Mouse (Mus musculus) urinary bladder, adult 2 months (tissue): ENCODE results near the gene Hccs. TPM values are rescaled to one million over a fixed set of nuclear protein-coding genes. Genes with fewer than 3 reads are reported as not detected.
"Not testable (repeated sequence)": the region's sequence is repeated elsewhere in the genome, so short reads cannot be mapped to it uniquely, and the experiment has no call there.

Experiments used
- DNase-seq: peaks from one replicate; pipeline ENCODE4 v3.0.0; 2022; ENCODE audit warnings: low spot score
- polyA plus RNA-seq: library from polyadenylated mRNA; depleted of rRNA; stranded (reverse); fragments of >200 nt; gene quantifications from 2 replicates; pipeline ENCODE4 v1.2.3, GENCODE M21; 2012; rRNA removed

The Hccs gene
- polyA plus RNA-seq: 16.8 and 18.7 TPM in 2 replicates

- DNase-seq: peak; percentile 62
Measured at GRCm38 (mm10) chrX:169319945-169320667, at the start of gene Hccs. Gene Hccs, minus strand, starts transcription at chrX:169320372.

- DNase-seq: no peak
Measured at GRCm38 (mm10) chrX:169357146-169357772, 37.1 kb upstream of the Hccs start.

GRCm38 (mm10) chrX:169338213-169338612, 18.0 kb upstream of the Hccs start:
- DNase-seq: no peak

GRCm38 (mm10) chrX:169337559-169337958, 17.4 kb upstream of the Hccs start:
- DNase-seq: no peak

GRCm38 (mm10) chrX:169332264-169332663, 12.1 kb upstream of the Hccs start:
- DNase-seq: no peak

GRCm38 (mm10) chrX:169325929-169326595, 5.9 kb upstream of the Hccs start:
- DNase-seq: no peak

GRCm38 (mm10) chrX:169320668-169321005, 465 bp upstream of the Hccs start:
- DNase-seq: not testable (repeated sequence)

GRCm38 (mm10) chrX:169319066-169319760, 959 bp downstream of the Hccs start:
- no peak for DNase-seq

GRCm38 (mm10) chrX:169308559-169308958, 11.6 kb downstream of the Hccs start:
- DNase-seq: no peak

GRCm38 (mm10) chrX:169303945-169304344, 16.2 kb downstream of the Hccs start:
- no peak for DNase-seq

- no peak for DNase-seq
Measured at GRCm38 (mm10) chrX:169302271-169303045, 17.7 kb downstream of the Hccs start.

- no peak for DNase-seq
Measured at GRCm38 (mm10) chrX:169299579-169299978, 20.6 kb downstream of the Hccs start.

- no peak for DNase-seq
Measured at GRCm38 (mm10) chrX:169263433-169264172, 56.6 kb downstream of the Hccs start.

- no peak for DNase-seq
Measured at GRCm38 (mm10) chrX:169262212-169262611, 58.0 kb downstream of the Hccs start.

GRCm38 (mm10) chrX:169261034-169261433, 59.1 kb downstream of the Hccs start:
- no peak for DNase-seq

- DNase-seq: no peak
Measured at GRCm38 (mm10) chrX:169256741-169257140, 63.4 kb downstream of the Hccs start.

GRCm38 (mm10) chrX:169255915-169256314, 64.3 kb downstream of the Hccs start:
- DNase-seq: no peak

GRCm38 (mm10) chrX:169222357-169223062, 97.7 kb downstream of the Hccs start:
- DNase-seq: no peak

GRCm38 (mm10) chrX:169220064-169220463, 100.1 kb downstream of the Hccs start:
- DNase-seq: no peak

- no peak for DNase-seq
Measured at GRCm38 (mm10) chrX:169210019-169210418, 110.2 kb downstream of the Hccs start.
